ENCODE assay signal across 8 mouse cellular contexts in the genomic region with DNA sequence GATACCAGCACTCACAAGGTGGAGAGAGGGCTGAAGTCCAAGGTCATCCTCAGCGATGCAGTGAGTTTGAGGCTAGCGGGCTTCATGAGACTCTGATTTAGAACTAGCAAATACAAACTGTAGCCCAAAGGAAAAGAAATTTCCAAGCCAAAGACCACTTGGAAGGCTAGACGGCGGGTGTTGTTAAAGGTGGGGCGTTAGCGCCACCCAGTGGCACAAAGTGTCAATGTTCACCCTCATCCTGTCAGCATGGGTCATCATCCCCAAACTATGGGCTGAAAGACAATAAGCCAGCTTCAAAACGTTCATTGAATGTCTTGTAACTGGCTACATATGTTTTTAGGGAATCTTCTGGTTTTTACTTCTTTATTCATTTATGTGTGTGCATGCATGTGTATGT. TPM values are rescaled to one million over a fixed set of nuclear protein-coding genes. Genes with fewer than 3 reads are reported as not detected.
A peak's percentile ranks its signal among the peaks of the same experiment; 100 is the strongest.
DNase-seq lines count a peak whose midpoint lies in the region; ATAC-seq and TF ChIP-seq lines count a peak whose summit lies in the region.

No protein-coding gene starts in this region.

- no peak overlapping the region for H3K4me3 ChIP-seq in hindbrain, embryonic 10.5 days
- no peak overlapping the region for H3K4me3 ChIP-seq in hindbrain, embryonic 12.5 days
- H3K4me3 ChIP-seq in cortical plate, adult 2 months (ENCODE audit: insufficient read depth, low read length) = no peak overlapping the region
- no peak overlapping the region for H3K4me3 ChIP-seq in heart, adult 2 months

- no peaks in the 10 kb centered on the region for H3K36me3 ChIP-seq in hindbrain, embryonic 10.5 days
- H3K36me3 ChIP-seq in hindbrain, embryonic 12.5 days = no peaks in the 10 kb centered on the region
- no peaks in the 10 kb centered on the region for H3K36me3 ChIP-seq in heart, adult 2 months (ENCODE audit: control insufficient read depth, insufficient read depth, low read length)

- DNase-seq in hindbrain, embryonic 10.5 days (ENCODE audit: low spot score) = peak; percentile 78
- DNase-seq in R1 (ENCODE audit: low read depth, low spot score) = peak; percentile 68
- peak; percentile 62 to 81 for DNase-seq in heart, adult 2 months
- peak; percentile 71 to 77 for DNase-seq in layer of hippocampus, postnatal 14 days (ENCODE audit: low spot score in 2 of 2)
- DNase-seq in mesoderm, embryonic 11.5 days (ENCODE audit: low read depth, low spot score) = peak; percentile 87
- peak; percentile 58 to 73 for DNase-seq in spleen, postnatal 10 days (ENCODE audit: low spot score in 2 of 2)

- peak; percentile 91; the same call in 1 of the 2 replicates for TF ChIP-seq EP300 in heart, adult 2 months (IDR thresholded peaks at IDR 0.05; ENCODE audit: insufficient read depth, low read depth, low read length)

- H3K4me2 ChIP-seq in hindbrain, embryonic 12.5 days (replicated peaks) = no peak overlapping the region

- no peak for ATAC-seq in hindbrain, embryonic 12.5 days (ENCODE audit: low FRiP score)

- H3K4me1 ChIP-seq in hindbrain, embryonic 10.5 days (replicated peaks) = no peaks in the 10 kb centered on the region
- no peaks in the 10 kb centered on the region for H3K4me1 ChIP-seq in hindbrain, embryonic 12.5 days
- H3K4me1 ChIP-seq in cortical plate, adult 2 months (ENCODE audit: control insufficient read depth, insufficient read depth, low read length) = no peaks in the 10 kb centered on the region
- H3K4me1 ChIP-seq in heart, adult 2 months (ENCODE audit: control insufficient read depth, insufficient read depth, low read length) = peaks cover 2% of the 10 kb centered on the region

- 0 out of 2 replicates have a peak, but pooled peaks cover 5% of the 10 kb centered on the region for H3K27me3 ChIP-seq in hindbrain, embryonic 10.5 days (ENCODE audit: insufficient read depth, poor library complexity, severe bottlenecking)
- 0 out of 2 replicates have a peak, but pooled peaks cover 4% of the 10 kb centered on the region for H3K27me3 ChIP-seq in hindbrain, embryonic 12.5 days
- no peaks in the 10 kb centered on the region for H3K27me3 ChIP-seq in heart, adult 2 months (ENCODE audit: control insufficient read depth, insufficient read depth, low read length)

- TF ChIP-seq POLR2A in cortical plate, adult 2 months (IDR thresholded peaks at IDR 0.05; ENCODE audit: extremely low read depth, insufficient read depth, low read length) = no peak
- no peak for TF ChIP-seq POLR2A in heart, adult 2 months (IDR thresholded peaks at IDR 0.05; ENCODE audit: insufficient read depth, low read depth, low read length)

- no peaks in the 10 kb centered on the region for H3K9me3 ChIP-seq in hindbrain, embryonic 10.5 days
- H3K9me3 ChIP-seq in hindbrain, embryonic 12.5 days (replicated peaks) = no peaks in the 10 kb centered on the region

- H3K27ac ChIP-seq in hindbrain, embryonic 10.5 days = no peak overlapping the region
- no peak overlapping the region for H3K27ac ChIP-seq in hindbrain, embryonic 12.5 days
- no peak overlapping the region for H3K27ac ChIP-seq in cortical plate, adult 2 months (ENCODE audit: insufficient read depth, low read length)
- no peak overlapping the region for H3K27ac ChIP-seq in heart, adult 2 months

- intact Hi-C loops in heart, adult 2 months (cut with DNase I) = loop anchor here (1.0 to 5.0 kb wide), 4 partner anchors 135 to 361 kb away; no protein-coding TSS in a partner anchor

- no peaks in the 10 kb centered on the region for H3K79me2 ChIP-seq in heart, adult 2 months (replicated peaks; ENCODE audit: control insufficient read depth, insufficient read depth, low read length)

- WGBS in hindbrain, embryonic 10.5 days = 3% methylated on average over 7 of the region's 7 CpGs
- 5% methylated on average over 7 of the region's 7 CpGs for WGBS in hindbrain, embryonic 12.5 days
- 2% methylated on average over 7 of the region's 7 CpGs for WGBS in heart, adult 2 months

- TF ChIP-seq CTCF in cortical plate, adult 2 months (IDR thresholded peaks at IDR 0.05; ENCODE audit: extremely low read depth, insufficient read depth, low read length) = peak; percentile 96
- peak; percentile 95 for TF ChIP-seq CTCF in heart, adult 2 months (IDR thresholded peaks at IDR 0.05)

- H3K9ac ChIP-seq in hindbrain, embryonic 12.5 days = no peak overlapping the region
- H3K9ac ChIP-seq in heart, adult 2 months (ENCODE audit: low read depth, low read length) = no peak overlapping the region

RNA-seq across cellular contexts. Expression of gene Styxl1, which starts 14.7 kb away (rescaled TPM):
- 0.24 and 0.43 TPM in 2 replicates for polyA plus RNA-seq in hindbrain, embryonic 10.5 days (2016; fragmentation: Nextera tagmentation; extraction: Ambion mirVana)
- polyA plus RNA-seq in hindbrain, embryonic 12.5 days (2016; fragmentation: Nextera tagmentation; extraction: Ambion mirVana) = 0.68 TPM in 1 of 2 replicates, not detected in the other
- polyA plus RNA-seq in cortical plate, adult 2 months (2012; rRNA removed) = 0.13 TPM in 2 replicates
- not detected for total RNA-seq in heart, adult 2 months (2021)
- polyA plus RNA-seq in heart, adult 2 months (2012; rRNA removed) = 0.20 TPM in 1 of 2 replicates, not detected in the other
- under 1 TPM in 1 of 2 experiments, not detected in 1; 0.44 TPM for total RNA-seq in layer of hippocampus, postnatal 14 days (2021)

RNA-seq across cellular contexts. Expression of gene Mdh2, which starts 14.8 kb away (rescaled TPM):
- 609 and 683 TPM in 2 replicates for polyA plus RNA-seq in hindbrain, embryonic 10.5 days (2016; fragmentation: Nextera tagmentation; extraction: Ambion mirVana)
- polyA plus RNA-seq in hindbrain, embryonic 12.5 days (2016; fragmentation: Nextera tagmentation; extraction: Ambion mirVana) = 530 and 539 TPM in 2 replicates
- polyA plus RNA-seq in cortical plate, adult 2 months (2012; rRNA removed) = 486 and 499 TPM in 2 replicates
- total RNA-seq in heart, adult 2 months (2021) = 1,000 to 10,000 TPM; 1,645 to 1,928 TPM
- 2,909 and 3,459 TPM in 2 replicates for polyA plus RNA-seq in heart, adult 2 months (2012; rRNA removed)
- 100 to 1,000 TPM; 463 to 479 TPM for total RNA-seq in layer of hippocampus, postnatal 14 days (2021)

RNA-seq across cellular contexts. Expression of gene Tmem120a, which starts 19.3 kb away (rescaled TPM):
- polyA plus RNA-seq in hindbrain, embryonic 10.5 days (2016; fragmentation: Nextera tagmentation; extraction: Ambion mirVana) = 67.0 and 74.3 TPM in 2 replicates
- 61.0 and 65.0 TPM in 2 replicates for polyA plus RNA-seq in hindbrain, embryonic 12.5 days (2016; fragmentation: Nextera tagmentation; extraction: Ambion mirVana)
- polyA plus RNA-seq in cortical plate, adult 2 months (2012; rRNA removed) = 14.4 and 15.4 TPM in 2 replicates
- 10 to 100 TPM; 13.6 to 19.3 TPM for total RNA-seq in heart, adult 2 months (2021)
- polyA plus RNA-seq in heart, adult 2 months (2012; rRNA removed) = 18.5 and 27.3 TPM in 2 replicates
- total RNA-seq in layer of hippocampus, postnatal 14 days (2021) = 10 to 100 TPM; 13.7 to 15.6 TPM

RNA-seq across cellular contexts. Expression of gene Srrm3, which starts 43.2 kb away (rescaled TPM):
- polyA plus RNA-seq in hindbrain, embryonic 10.5 days (2016; fragmentation: Nextera tagmentation; extraction: Ambion mirVana) = 18.8 and 38.5 TPM in 2 replicates
- polyA plus RNA-seq in hindbrain, embryonic 12.5 days (2016; fragmentation: Nextera tagmentation; extraction: Ambion mirVana) = 63.6 and 63.8 TPM in 2 replicates
- polyA plus RNA-seq in cortical plate, adult 2 months (2012; rRNA removed) = 80.9 and 84.8 TPM in 2 replicates
- not detected for total RNA-seq in heart, adult 2 months (2021)
- polyA plus RNA-seq in heart, adult 2 months (2012; rRNA removed) = not detected in 2 replicates
- 10 to 100 TPM; 63.2 to 68.4 TPM for total RNA-seq in layer of hippocampus, postnatal 14 days (2021)
